Comparison of ENCODE assay signal across 13 mouse cellular contexts in genomic region chr2:106747342-106747741, GRCm38 (mm10). TPM values are rescaled to one million over a fixed set of nuclear protein-coding genes. Genes with fewer than 3 reads are reported as not detected.
DNase-seq lines count a peak whose midpoint lies in the region; ATAC-seq and TF ChIP-seq lines count a peak whose summit lies in the region.
"Had no signal": no experiment of that assay in that cellular context is flagged by ENCODE, and none has a peak within 500 bp of the region (broad histone marks: within the 10 kb centered on the region; RNA-seq: fewer than 3 reads in every experiment).

No protein-coding gene starts in this region.

- no peak for DNase-seq in hindbrain, embryonic 10.5 days (ENCODE audit: low spot score)
- peak; percentile 35 to 72 for DNase-seq in left cerebral cortex, postnatal 14 days (ENCODE audit: low spot score in 2 of 2)
- no peak for DNase-seq in left cerebral cortex, postnatal 36 days (ENCODE audit: low spot score in 2 of 2)
- peak; percentile 47 for DNase-seq in forebrain, postnatal 0 days
- DNase-seq in layer of hippocampus, postnatal 36 days: peak; percentile 32 to 42
- no peak for DNase-seq in adipocyte (ENCODE audit: low spot score)
- DNase-seq: cerebellum, postnatal 25 days; gastrocnemius, postnatal 14 days; lung, adult 18-20 months had no signal

- no peak for TF ChIP-seq CTCF in forebrain, postnatal 0 days (IDR thresholded peaks at IDR 0.05; ENCODE audit: low read depth)

- no peaks in the 10 kb centered on the region for H3K9me3 ChIP-seq in hindbrain, embryonic 13.5 days
- no peaks in the 10 kb centered on the region for H3K9me3 ChIP-seq in hindbrain, embryonic 10.5 days
- H3K9me3 ChIP-seq in forebrain, postnatal 0 days (ENCODE audit: low read length): no peaks in the 10 kb centered on the region
- H3K9me3 ChIP-seq in heart, embryonic 11.5 days (replicated peaks; ENCODE audit: control insufficient read depth, low read length): no peaks in the 10 kb centered on the region
- H3K9me3 ChIP-seq: intestine, embryonic 15.5 days had no signal

- no peaks in the 10 kb centered on the region for H3K36me3 ChIP-seq in hindbrain, embryonic 13.5 days
- H3K36me3 ChIP-seq in hindbrain, embryonic 10.5 days: no peaks in the 10 kb centered on the region
- H3K36me3 ChIP-seq in forebrain, postnatal 0 days (ENCODE audit: insufficient read depth): peaks cover 3% of the 10 kb centered on the region; the same call in 1 of the 2 replicates
- H3K36me3 ChIP-seq in heart, embryonic 11.5 days (ENCODE audit: control insufficient read depth, insufficient read depth, low read length): no peaks in the 10 kb centered on the region
- H3K36me3 ChIP-seq: intestine, embryonic 15.5 days had no signal

- H3K4me2 ChIP-seq in hindbrain, embryonic 13.5 days: no peak overlapping the region
- H3K4me2 ChIP-seq in forebrain, postnatal 0 days (ENCODE audit: low read depth): no peak overlapping the region
- no peak overlapping the region for H3K4me2 ChIP-seq in heart, embryonic 11.5 days
- H3K4me2 ChIP-seq: intestine, embryonic 15.5 days had no signal

- peak; percentile 46 for ATAC-seq in hindbrain, embryonic 13.5 days (ENCODE audit: low FRiP score)
- peak; percentile 94 for ATAC-seq in forebrain, postnatal 0 days
- ATAC-seq in heart, embryonic 11.5 days (replicated peaks; ENCODE audit: insufficient number of reproducible peaks, low FRiP score, low TSS enrichment): no peak
- ATAC-seq: intestine, embryonic 15.5 days had no signal

- intact Hi-C loops in left cerebral cortex, postnatal 14 days (cut with DNase I): no loop called here
- intact Hi-C loops in left cerebral cortex, postnatal 36 days (cut with DNase I): no loop called here

- 73% methylated on average over 4 of the region's 4 CpGs for WGBS in hindbrain, embryonic 13.5 days
- WGBS in hindbrain, embryonic 10.5 days: 88% methylated on average over 4 of the region's 4 CpGs
- 74% methylated on average over 4 of the region's 4 CpGs for WGBS in forebrain, postnatal 0 days
- WGBS in heart, embryonic 11.5 days (ENCODE audit: insufficient replicate concordance): 87% methylated on average over 4 of the region's 4 CpGs

- no peak overlapping the region for H3K4me3 ChIP-seq in hindbrain, embryonic 13.5 days
- H3K4me3 ChIP-seq in hindbrain, embryonic 10.5 days: no peak overlapping the region
- H3K4me3 ChIP-seq in forebrain, postnatal 0 days (ENCODE audit: low read depth, low read length): no peak overlapping the region
- H3K4me3 ChIP-seq in heart, embryonic 11.5 days (ENCODE audit: low read depth, low read length): no peak overlapping the region
- H3K4me3 ChIP-seq: intestine, embryonic 15.5 days; megakaryocyte, embryonic 14.5 days had no signal

- H3K4me1 ChIP-seq in hindbrain, embryonic 13.5 days (replicated peaks): peaks cover 36% of the 10 kb centered on the region
- H3K4me1 ChIP-seq in hindbrain, embryonic 10.5 days (replicated peaks): peaks cover 20% of the 10 kb centered on the region
- H3K4me1 ChIP-seq in forebrain, postnatal 0 days (ENCODE audit: insufficient read depth): peaks cover 4% of the 10 kb centered on the region
- peaks cover 7% of the 10 kb centered on the region for H3K4me1 ChIP-seq in heart, embryonic 11.5 days (ENCODE audit: control insufficient read depth, insufficient read depth, low read length)
- H3K4me1 ChIP-seq: intestine, embryonic 15.5 days; megakaryocyte, embryonic 14.5 days had no signal

- no peak overlapping the region for H3K9ac ChIP-seq in hindbrain, embryonic 13.5 days
- H3K9ac ChIP-seq in forebrain, postnatal 0 days: no peak overlapping the region
- no peak overlapping the region for H3K9ac ChIP-seq in heart, embryonic 11.5 days (ENCODE audit: low read depth, low read length)
- H3K9ac ChIP-seq: intestine, embryonic 15.5 days had no signal

- H3K27ac ChIP-seq in hindbrain, embryonic 13.5 days: no peak overlapping the region
- H3K27ac ChIP-seq in hindbrain, embryonic 10.5 days: no peak overlapping the region
- H3K27ac ChIP-seq in forebrain, postnatal 0 days (ENCODE audit: low read depth, low read length): no peak overlapping the region
- H3K27ac ChIP-seq in heart, embryonic 11.5 days (ENCODE audit: low read depth, low read length): no peak overlapping the region
- H3K27ac ChIP-seq: intestine, embryonic 15.5 days had no signal

- no peaks in the 10 kb centered on the region for H3K27me3 ChIP-seq in hindbrain, embryonic 13.5 days
- peaks cover 39% of the 10 kb centered on the region for H3K27me3 ChIP-seq in hindbrain, embryonic 10.5 days (ENCODE audit: insufficient read depth, poor library complexity, severe bottlenecking)
- no peaks in the 10 kb centered on the region for H3K27me3 ChIP-seq in forebrain, postnatal 0 days (ENCODE audit: insufficient read depth, low read length)
- no peaks in the 10 kb centered on the region for H3K27me3 ChIP-seq in heart, embryonic 11.5 days (ENCODE audit: control insufficient read depth, insufficient read depth, low read length)
- H3K27me3 ChIP-seq: intestine, embryonic 15.5 days; megakaryocyte, embryonic 14.5 days had no signal

RNA-seq across cellular contexts. Expression of gene Mpped2, which starts 54.3 kb away (rescaled TPM):
- 144 and 147 TPM in 2 replicates for polyA plus RNA-seq in hindbrain, embryonic 13.5 days (2015; fragmentation: Nextera tagmentation; extraction: Ambion mirVana)
- 30.4 and 35.2 TPM in 2 replicates for polyA plus RNA-seq in hindbrain, embryonic 10.5 days (2016; fragmentation: Nextera tagmentation; extraction: Ambion mirVana)
- total RNA-seq in left cerebral cortex, postnatal 14 days (2021): 10 to 100 TPM; 44.3 to 44.5 TPM
- total RNA-seq in left cerebral cortex, postnatal 36 days (2021): 10 to 100 TPM; 31.9 to 38.8 TPM
- 63.6 and 65.4 TPM in 2 replicates for total RNA-seq in forebrain, postnatal 0 days (2014; rRNA removed)
- polyA plus RNA-seq in forebrain, postnatal 0 days (2015; fragmentation: Nextera tagmentation; extraction: Ambion mirVana): 104 TPM in 2 replicates
- total RNA-seq in layer of hippocampus, postnatal 36 days (2021): 10 to 100 TPM; 33.2 to 40.0 TPM
- polyA plus RNA-seq in heart, embryonic 11.5 days (2014; fragmentation: Nextera tagmentation; extraction: Ambion mirVana): 124 and 126 TPM in 2 replicates

Comparison
In these comparisons a context has a peak if more than half of its experiments do, and no peak if none do; other contexts are left out.
1. DNase-seq: peak in left cerebral cortex, postnatal 14 days (2 of 2), forebrain, postnatal 0 days (single experiment) and layer of hippocampus, postnatal 36 days (2 of 2); none in hindbrain, embryonic 10.5 days (single experiment), left cerebral cortex, postnatal 36 days (0 of 2) and adipocyte (single experiment).